Mouse (Mus musculus) brain, embryonic 14.5 days (tissue): ENCODE measurements around the gene Dnah17.

Source experiments
- CTCF ChIP-seq: fragments of 200-500 bp; IDR thresholded peaks from 2 replicates; pipeline ENCODE4 v1.5.1; 2012; ENCODE audit warnings: inconsistent platforms, mild to moderate bottlenecking, moderate library complexity, borderline replicate concordance; ENCODE audit not compliant: insufficient read depth, insufficient read length; ENCODE audit errors: extremely low read depth
- POLR2A ChIP-seq: fragments of 200-500 bp; IDR thresholded peaks from 2 replicates; pipeline ENCODE4 v1.6.1; 2012; ENCODE audit warnings: mild to moderate bottlenecking, inconsistent platforms, borderline replicate concordance; ENCODE audit not compliant: poor library complexity, insufficient read depth, insufficient read length, severe bottlenecking; ENCODE audit errors: extremely low read depth

- TF ChIP-seq CTCF (no peak), POLR2A (no peak)
These were observed 151.0 kb downstream of the Dnah17 start for GRCm38 (mm10) chr11:117979388-117979787.
